Mouse (Mus musculus) cerebellum, adult 2 months (tissue): Measurements from ENCODE around the gene Clk3.

Source experiments
- CTCF ChIP-seq: fragments of 200-500 bp; IDR thresholded peaks from 2 replicates; pipeline ENCODE4 v1.5.1; 2011; ENCODE audit warnings: low read depth, mild to moderate bottlenecking, control low read depth, low read length, moderate library complexity, borderline replicate concordance; ENCODE audit not compliant: insufficient read depth
- POLR2A ChIP-seq: fragments of 200-500 bp; IDR thresholded peaks from 2 replicates; pipeline ENCODE4 v1.6.1; 2011; ENCODE audit warnings: low read length, control low read depth, borderline replicate concordance; ENCODE audit not compliant: insufficient read depth

- TF ChIP-seq POLR2A (no peak), CTCF (no peak)
These were observed 3.9 kb upstream of the Clk3 start for GRCm38 (mm10) chr9:57769539-57770069.
